Mouse (Mus musculus): ENCODE measurements around the gene Ankib1. TPM values are rescaled to one million over a fixed set of nuclear protein-coding genes. Genes with fewer than 3 reads are reported as not detected.

The Ankib1 gene
- 55.0 to 64.8 TPM (median 57.9 TPM) in 4 replicates for total RNA-seq (2023; ENCODE audit: inconsistent age)

DNA sequence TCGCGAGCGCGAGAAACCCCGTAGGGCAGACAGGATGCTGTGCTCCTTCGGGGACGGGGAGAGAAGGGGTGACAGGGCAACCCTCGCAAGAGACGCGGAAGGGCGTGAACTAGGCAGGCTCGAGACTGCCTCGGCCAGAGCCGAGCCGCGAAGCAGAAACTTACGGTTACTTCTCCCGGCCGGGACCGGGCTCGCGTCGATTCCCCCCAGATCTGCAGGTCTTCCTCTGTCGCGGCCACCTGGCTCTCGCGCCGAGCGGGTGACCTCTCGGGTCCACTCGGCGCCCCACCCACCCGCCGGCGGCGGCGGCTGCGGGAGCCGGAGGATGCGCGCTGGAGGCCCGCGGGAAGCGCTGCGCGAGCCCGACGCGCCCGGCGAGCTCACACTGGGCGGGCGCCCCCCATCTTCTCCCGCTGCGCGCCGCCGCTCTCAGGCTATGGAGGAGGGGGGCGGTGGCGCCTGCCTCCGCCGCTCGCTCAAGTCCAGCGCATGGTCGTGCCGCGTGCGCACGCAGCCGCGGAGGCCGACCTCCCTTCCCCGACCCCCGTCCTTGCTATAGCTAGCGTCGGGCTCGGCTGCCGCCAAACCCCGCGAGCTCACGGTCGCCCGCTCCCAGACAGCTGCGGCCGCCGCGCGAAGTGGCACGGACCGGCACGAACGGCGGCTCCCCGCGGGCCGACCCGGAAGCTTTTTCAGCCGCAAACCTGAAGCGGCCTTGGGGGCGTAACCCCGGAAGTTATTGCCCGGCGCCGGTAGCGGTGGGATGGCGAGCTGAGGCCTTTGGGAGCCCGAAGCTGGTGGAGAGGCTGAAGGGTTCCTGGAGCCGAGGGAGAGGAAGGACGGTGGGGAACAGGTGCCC lies at the start of gene Ankib1, which contains the start of gene Krit1:
Gene Ankib1, minus strand, starts transcription at position 493 of the 859 bp plus-strand sequence.
Gene Krit1, plus strand, starts transcription at position 752 of the 859 bp plus-strand sequence.

DNA sequence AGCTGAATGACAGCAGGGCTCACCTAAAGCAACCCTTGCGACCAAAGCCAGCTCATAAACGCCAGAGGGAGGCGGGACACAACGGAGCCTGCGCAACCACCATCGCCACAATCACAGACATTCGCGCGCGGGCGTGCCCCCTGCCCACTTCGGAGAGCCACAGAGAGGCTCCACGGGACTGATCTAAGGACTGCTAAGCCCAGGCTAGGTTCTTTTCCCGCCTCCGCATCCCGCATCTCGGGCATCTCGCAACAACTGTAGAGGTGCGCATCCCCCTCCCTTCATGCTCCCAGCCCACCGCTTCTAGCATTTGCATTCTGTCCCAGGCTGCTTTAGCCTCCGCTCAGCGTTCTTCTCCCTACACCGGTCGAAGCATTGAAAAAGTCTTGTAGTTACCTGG lies 42.3 kb upstream of the Ankib1 start, which contains the start of gene Lrrd1:
Gene Lrrd1, plus strand, starts transcription at position 148 of the 400 bp plus-strand sequence.

DNA sequence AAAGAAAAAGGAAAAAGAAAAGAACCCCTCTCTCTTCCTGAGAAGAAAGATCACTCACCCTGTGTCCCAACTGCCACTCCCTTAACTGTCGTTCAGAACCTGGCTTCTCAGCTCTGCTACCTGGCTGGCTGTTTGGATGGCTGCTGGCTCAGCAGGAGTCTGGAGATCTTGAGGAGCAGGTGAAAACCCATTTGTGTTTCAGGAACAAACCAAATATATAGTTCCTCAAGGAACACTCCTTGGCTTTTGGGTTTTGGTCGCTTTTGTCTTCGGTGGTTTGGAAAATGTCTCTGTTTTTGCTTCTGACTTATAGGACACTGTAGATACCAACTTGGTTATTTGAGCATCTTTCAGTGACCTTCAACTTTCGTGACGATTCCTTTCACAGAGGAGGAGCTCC lies 145.6 kb downstream of the Ankib1 start, which contains the start of gene Gatad1:
Gene Gatad1, minus strand, starts transcription at position 101 of the 400 bp plus-strand sequence.

DNA sequence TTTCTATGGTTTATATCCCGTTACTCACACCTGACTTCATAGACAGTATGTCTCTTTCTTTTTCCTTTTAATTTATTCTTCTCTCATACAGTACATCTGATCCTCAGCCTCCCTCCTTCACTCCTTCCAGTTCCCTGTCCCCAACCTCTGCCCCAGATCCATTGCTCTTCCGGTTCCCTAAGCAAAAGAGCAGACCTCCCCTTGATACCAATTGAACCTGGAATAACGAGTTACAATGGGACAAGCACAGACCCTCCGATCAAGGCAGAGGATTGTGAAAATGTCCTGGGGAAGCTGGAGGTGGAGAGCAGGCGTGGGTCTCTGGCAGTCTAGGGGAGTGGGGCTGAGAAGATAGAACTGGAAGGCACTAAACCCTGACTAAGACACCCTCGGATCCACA lies 151.8 kb downstream of the Ankib1 start, which contains the start of gene Tmbim7:
Gene Tmbim7, plus strand, starts transcription at position 301 of the 400 bp plus-strand sequence.

Other genes starting within 250 kb of the Ankib1 start
- gene 1700109H08Rik, start 231.4 kb downstream of the Ankib1 start, total RNA-seq (2023; ENCODE audit: inconsistent age), result 22.6 to 30.8 TPM (median 26.6 TPM) in 4 replicates
- gene Pex1, start 206.9 kb downstream of the Ankib1 start, total RNA-seq (2023; ENCODE audit: inconsistent age), result 21.8 to 30.2 TPM (median 25.1 TPM) in 4 replicates
- gene Rbm48, start 206.3 kb downstream of the Ankib1 start, total RNA-seq (2023; ENCODE audit: inconsistent age), result 62.6 to 70.0 TPM (median 64.4 TPM) in 4 replicates
- gene Tmbim7, start 151.7 kb downstream of the Ankib1 start, total RNA-seq (2023; ENCODE audit: inconsistent age), result not detected in 4 replicates
- gene Gatad1, start 145.7 kb downstream of the Ankib1 start, total RNA-seq (2023; ENCODE audit: inconsistent age), result 41.5 to 44.5 TPM (median 42.1 TPM) in 4 replicates
- 68.2 to 81.4 TPM (median 75.9 TPM) in 4 replicates for gene Krit1, start 259 bp upstream of the Ankib1 start, total RNA-seq (2023; ENCODE audit: inconsistent age)
- gene Lrrd1, start 42.2 kb upstream of the Ankib1 start, total RNA-seq (2023; ENCODE audit: inconsistent age), result 0.30 to 0.35 TPM in 2 of 4 replicates, not detected in the others
- 11.8 to 16.6 TPM (median 13.6 TPM) in 4 replicates for gene Mterf1a, start 91.0 kb upstream of the Ankib1 start, total RNA-seq (2023; ENCODE audit: inconsistent age)
- gene Akap9, start 125.1 kb upstream of the Ankib1 start, total RNA-seq (2023; ENCODE audit: inconsistent age), result 91.7 to 113 TPM (median 101 TPM) in 4 replicates